Mouse (Mus musculus) activated CD4-positive, CD25-positive, alpha-beta regulatory T cell, adult 9 weeks (primary cell): ENCODE results near the gene Clec16a. TPM values are rescaled to one million over a fixed set of nuclear protein-coding genes. Genes with fewer than 3 reads are reported as not detected.

Source experiments
- polyA plus RNA-seq: library from polyadenylated mRNA; unstranded; fragments of 100-300 nt; shearing (Covaris generic); gene quantifications from one replicate; pipeline ENCODE4 v1.2.1, GENCODE M21; 2017

The Clec16a gene
- polyA plus RNA-seq, result 27.8 TPM

GRCm38 (mm10) chr16:10544995-10545622 lies at the start of gene Clec16a:
TSS of gene Clec16a (plus strand) at chr16:10545339.

GRCm38 (mm10) chr16:10542698-10543365 lies 2.3 kb upstream of the Clec16a start, which contains the start of gene Dexi:
TSS of gene Dexi (minus strand) at chr16:10543054.

GRCm38 (mm10) chr16:10785371-10786231 lies 240.5 kb downstream of the Clec16a start, which contains the start of gene Socs1:
TSS of gene Socs1 (minus strand) at chr16:10785536.

GRCm38 (mm10) chr16:10788271-10788670 lies 243.1 kb downstream of the Clec16a start, which contains the start of gene Tnp2:
TSS of gene Tnp2 (minus strand) at chr16:10788660.

GRCm38 (mm10) chr16:10790702-10791101 lies 245.6 kb downstream of the Clec16a start, which contains the start of gene Prm3:
TSS of gene Prm3 (minus strand) at chr16:10790914.

Other genes with a start within 250 kb of the Clec16a start
- 0.10 TPM for gene Emp2, start 231.4 kb upstream of the Clec16a start, polyA plus RNA-seq
- gene Tekt5, start 149.8 kb upstream of the Clec16a start, polyA plus RNA-seq, result not detected
- gene Nubp1, start 133.4 kb upstream of the Clec16a start, polyA plus RNA-seq, result 48.9 TPM
- gene Tvp23a, start 98.0 kb upstream of the Clec16a start, polyA plus RNA-seq, result 2.3 TPM
- gene Ciita, start 65.3 kb upstream of the Clec16a start, polyA plus RNA-seq, result 1.0 TPM
- gene Dexi, start 2.3 kb upstream of the Clec16a start, polyA plus RNA-seq, result 3.0 TPM
- 12.4 TPM for gene Socs1, start 240.2 kb downstream of the Clec16a start, polyA plus RNA-seq
- 4.9 TPM for gene Tnp2, start 243.3 kb downstream of the Clec16a start, polyA plus RNA-seq
- not detected for gene Prm3, start 245.6 kb downstream of the Clec16a start, polyA plus RNA-seq